In genomic region chr17:66519554-66520553, GRCm38 (mm10) we compare ENCODE assay signal across 8 mouse cellular contexts. TPM values are rescaled to one million over a fixed set of nuclear protein-coding genes. Genes with fewer than 3 reads are reported as not detected.
DNase-seq lines count a peak whose midpoint lies in the region; ATAC-seq lines count a peak whose summit lies in the region.

TSS of gene Rab12 (minus strand) at chr17:66519729.

- peak; percentile 91 for DNase-seq in CD4-positive helper T cell, adult 2 months (ENCODE audit: low read depth, low spot score)
- peak; percentile 48 for DNase-seq in fibroblast of lung, adult 2 months (ENCODE audit: low read depth)
- peak; percentile 90 for DNase-seq in kidney, postnatal 14 days
- peak; percentile 75 for DNase-seq in liver, embryonic 13.5 days
- peak; percentile 92 for DNase-seq in neural tube, embryonic 10.5 days (ENCODE audit: extremely low spot score, low spot score)

- peak within 1 kb of the TSS; percentile 93 for H3K9ac ChIP-seq in heart, embryonic 14.5 days (ENCODE audit: low read length)
- H3K9ac ChIP-seq in liver, embryonic 13.5 days = peak within 1 kb of the TSS; percentile 94
- peak within 1 kb of the TSS; percentile 98 for H3K9ac ChIP-seq in stomach, embryonic 16.5 days (ENCODE audit: low read length)

- H3K4me2 ChIP-seq in heart, embryonic 14.5 days (ENCODE audit: low read length) = peak within 1 kb of the TSS; percentile 77
- H3K4me2 ChIP-seq in liver, embryonic 13.5 days = peak within 1 kb of the TSS; percentile 80
- H3K4me2 ChIP-seq in stomach, embryonic 16.5 days (ENCODE audit: low read depth, low read length) = peak within 1 kb of the TSS; percentile 87

- 6% methylated on average over 66 of the region's 71 CpGs for WGBS in heart, embryonic 14.5 days
- 9% methylated on average over 59 of the region's 71 CpGs for WGBS in liver, embryonic 13.5 days (ENCODE audit: insufficient replicate concordance)
- 6% methylated on average over 71 of the region's 71 CpGs for WGBS in stomach, embryonic 16.5 days

- ATAC-seq in heart, embryonic 14.5 days (ENCODE audit: insufficient number of reproducible peaks, insufficient read depth, low FRiP score, low read depth) = peak; percentile 78
- peak; percentile 91 for ATAC-seq in liver, embryonic 13.5 days (ENCODE audit: low read depth)
- ATAC-seq in stomach, embryonic 16.5 days (ENCODE audit: insufficient read depth, low FRiP score) = peak; percentile 96

- H3K4me3 ChIP-seq in brown adipose tissue, adult 24 weeks (ENCODE audit: insufficient read depth, low read depth, low read length) = peak within 1 kb of the TSS; percentile 86
- H3K4me3 ChIP-seq in heart, embryonic 14.5 days (ENCODE audit: control insufficient read depth in 1 of 2, insufficient read depth in 1 of 2, low read depth in 1 of 2, low read length in 2 of 2) = peak within 1 kb of the TSS; percentile 99
- peak within 1 kb of the TSS; percentile 95 for H3K4me3 ChIP-seq in liver, embryonic 13.5 days (replicated peaks)
- peak within 1 kb of the TSS; percentile 97 for H3K4me3 ChIP-seq in stomach, embryonic 16.5 days (replicated peaks; ENCODE audit: low read length)

- peak within 1 kb of the TSS; percentile 85 for H3K27ac ChIP-seq in brown adipose tissue, adult 24 weeks (replicated peaks; ENCODE audit: low read depth, low read length)
- peak within 1 kb of the TSS in 1 of 2 experiments; percentile 33; a peak in 1 of 4 replicates for H3K27ac ChIP-seq in heart, embryonic 14.5 days (replicated peaks in 1 of 2; ENCODE audit: control insufficient read depth in 1 of 2, insufficient read depth in 1 of 2, low read depth in 2 of 2, low read length in 2 of 2)
- H3K27ac ChIP-seq in liver, embryonic 13.5 days = peak within 1 kb of the TSS; percentile 55; the same call in 1 of the 2 replicates
- H3K27ac ChIP-seq in stomach, embryonic 16.5 days (ENCODE audit: low read length) = no peak within 1 kb of the TSS

- no peaks in the 10 kb centered on the region for H3K9me3 ChIP-seq in heart, embryonic 14.5 days (ENCODE audit: control insufficient read depth, low read length)
- H3K9me3 ChIP-seq in liver, embryonic 13.5 days (replicated peaks) = no peaks in the 10 kb centered on the region
- no peaks in the 10 kb centered on the region for H3K9me3 ChIP-seq in stomach, embryonic 16.5 days (replicated peaks; ENCODE audit: control insufficient read depth, low read length)

- no peaks in the 10 kb centered on the region; the same call in 1 of the 2 replicates for H3K36me3 ChIP-seq in heart, embryonic 14.5 days (ENCODE audit: control insufficient read depth, insufficient read depth, low read length)
- peaks cover 4% of the 10 kb centered on the region; the same call in 1 of the 2 replicates for H3K36me3 ChIP-seq in liver, embryonic 13.5 days
- no peaks in the 10 kb centered on the region for H3K36me3 ChIP-seq in stomach, embryonic 16.5 days (ENCODE audit: control insufficient read depth, insufficient read depth, low read length)

- peaks cover 7% of the 10 kb centered on the region; the same call in 1 of the 2 replicates for H3K4me1 ChIP-seq in brown adipose tissue, adult 24 weeks (ENCODE audit: control insufficient read depth, insufficient read depth, insufficient read length, low read length)
- H3K4me1 ChIP-seq in heart, embryonic 14.5 days (ENCODE audit: control insufficient read depth in 2 of 2, insufficient read depth in 2 of 2, low read length in 2 of 2) = peaks cover 6 to 18% of the 10 kb centered on the region in 2 experiments; a peak in 3 of 4 replicates
- peaks cover 29% of the 10 kb centered on the region for H3K4me1 ChIP-seq in liver, embryonic 13.5 days (replicated peaks)
- peaks cover 19% of the 10 kb centered on the region for H3K4me1 ChIP-seq in stomach, embryonic 16.5 days (ENCODE audit: control insufficient read depth, insufficient read depth, low read length)

- H3K27me3 ChIP-seq in heart, embryonic 14.5 days (ENCODE audit: control insufficient read depth, insufficient read depth, low read length) = no peaks in the 10 kb centered on the region
- H3K27me3 ChIP-seq in liver, embryonic 13.5 days = no peaks in the 10 kb centered on the region
- H3K27me3 ChIP-seq in stomach, embryonic 16.5 days (ENCODE audit: control insufficient read depth, insufficient read depth, low read length) = no peaks in the 10 kb centered on the region

RNA-seq across cellular contexts. Expression of gene Rab12, which starts in this region (rescaled TPM):
- 67.9 and 97.9 TPM in 2 replicates for polyA plus RNA-seq in brown adipose tissue, adult 24 weeks (2012; ENCODE audit: insufficient read depth, insufficient read length, missing spikeins)
- polyA plus RNA-seq in heart, embryonic 14.5 days (2014; fragmentation: Nextera tagmentation; extraction: Ambion mirVana) = 67.5 and 74.2 TPM in 2 replicates
- 7.9 and 8.8 TPM in 2 replicates for polyA plus RNA-seq in liver, embryonic 13.5 days (2015; fragmentation: Nextera tagmentation; extraction: Ambion mirVana)
- 10.0 and 10.9 TPM in 2 replicates for polyA plus RNA-seq in stomach, embryonic 16.5 days (2015; fragmentation: Nextera tagmentation; extraction: Ambion mirVana)
